Mouse (Mus musculus) lung, embryonic 14.5 days (tissue): ENCODE measurements around the gene Sphk1. TPM values are rescaled to one million over a fixed set of nuclear protein-coding genes. Genes with fewer than 3 reads are reported as not detected.

Experiments used
- ATAC-seq: fragments of 200-750 bp; cut with Nextera tagmentation; 2 replicates; pipeline ENCODE4 v1.8.0; 2017; ENCODE audit warnings: mild to moderate bottlenecking, moderate TSS enrichment, moderate library complexity; ENCODE audit not compliant: insufficient read depth
- DNase-seq: peaks from one replicate; pipeline ENCODE4 v3.0.0-alpha.2; 2015
- H3K27ac ChIP-seq: fragments of 300-500 bp; sonication (generic); 2 replicates; pipeline ENCODE4 v1.5.1; 2014; ENCODE audit warnings: low read depth, mild to moderate bottlenecking, moderate library complexity
- H3K27me3 ChIP-seq: fragments of 300-500 bp; sonication (generic); 2 replicates; pipeline ENCODE4 v1.6.1; 2014; ENCODE audit warnings: low read length, control low read depth; ENCODE audit not compliant: insufficient read depth
- H3K36me3 ChIP-seq: fragments of 300-500 bp; sonication (generic); 2 replicates; pipeline ENCODE4 v1.6.1; 2014; ENCODE audit warnings: control low read depth; ENCODE audit not compliant: insufficient read depth
- H3K4me1 ChIP-seq: fragments of 300-500 bp; sonication (generic); 2 replicates; pipeline ENCODE4 v1.6.1; 2014; ENCODE audit warnings: antibody characterized with exemption, control low read depth; ENCODE audit not compliant: insufficient read depth
- H3K4me2 ChIP-seq: fragments of 300-500 bp; sonication (generic); 2 replicates; pipeline ENCODE4 v1.6.1; 2014; ENCODE audit warnings: mild to moderate bottlenecking
- H3K4me3 ChIP-seq: fragments of 300-500 bp; sonication (generic); 2 replicates; pipeline ENCODE4 v1.5.1; 2014; ENCODE audit warnings: low read depth, low read length
- H3K9ac ChIP-seq: fragments of 300-500 bp; sonication (generic); 2 replicates; pipeline ENCODE4 v1.6.1; 2014
- H3K9me3 ChIP-seq: fragments of 300-500 bp; sonication (generic); 2 replicates; pipeline ENCODE4 v1.6.1; 2016; ENCODE audit warnings: low read depth, low read length, control low read depth
- CTCF ChIP-seq: IDR thresholded peaks from 2 replicates; pipeline ENCODE4 v1.5.1; 2016; ENCODE audit warnings: antibody characterized with exemption, low read depth
- WGBS: fragments of 180-500 bp; shearing (Covaris S2); extraction: QIAGEN DNeasy Blood & Tissue Kit; methylation state at CpG from one replicate; pipeline ENCODE4 v1.1.7; 2014; 5-methylcytosine and 5-hydroxymethylcytosine counted together
- polyA plus RNA-seq: library from polyadenylated mRNA; unstranded; fragments of >200 nt; fragmentation: Nextera tagmentation; extraction: Ambion mirVana; gene quantifications from 2 replicates; pipeline ENCODE4 v1.2.1, GENCODE M21; 2014

Sphk1 gene
- polyA plus RNA-seq, 1 experiment from 2014 or later = 4.0 TPM

GRCm38 (mm10) chr11:116522046-116522445 lies 8.7 kb upstream of the Sphk1 start:
- no peak overlapping the region for H3K27ac ChIP-seq
- WGBS = 78% methylated on average over 3 of the region's 3 CpGs
- H3K36me3 ChIP-seq = no peaks in the 10 kb centered on the region
- H3K4me2 ChIP-seq = no peak overlapping the region
- H3K4me1 ChIP-seq = peaks cover 6% of the 10 kb centered on the region; the same call in 1 of the 2 replicates
- TF ChIP-seq CTCF = no peak
- H3K9ac ChIP-seq = no peak overlapping the region
- no peaks in the 10 kb centered on the region for H3K9me3 ChIP-seq
- DNase-seq (no peak), ATAC-seq (no peak)
- no peaks in the 10 kb centered on the region for H3K27me3 ChIP-seq
- H3K4me3 ChIP-seq = no peak overlapping the region

DNA sequence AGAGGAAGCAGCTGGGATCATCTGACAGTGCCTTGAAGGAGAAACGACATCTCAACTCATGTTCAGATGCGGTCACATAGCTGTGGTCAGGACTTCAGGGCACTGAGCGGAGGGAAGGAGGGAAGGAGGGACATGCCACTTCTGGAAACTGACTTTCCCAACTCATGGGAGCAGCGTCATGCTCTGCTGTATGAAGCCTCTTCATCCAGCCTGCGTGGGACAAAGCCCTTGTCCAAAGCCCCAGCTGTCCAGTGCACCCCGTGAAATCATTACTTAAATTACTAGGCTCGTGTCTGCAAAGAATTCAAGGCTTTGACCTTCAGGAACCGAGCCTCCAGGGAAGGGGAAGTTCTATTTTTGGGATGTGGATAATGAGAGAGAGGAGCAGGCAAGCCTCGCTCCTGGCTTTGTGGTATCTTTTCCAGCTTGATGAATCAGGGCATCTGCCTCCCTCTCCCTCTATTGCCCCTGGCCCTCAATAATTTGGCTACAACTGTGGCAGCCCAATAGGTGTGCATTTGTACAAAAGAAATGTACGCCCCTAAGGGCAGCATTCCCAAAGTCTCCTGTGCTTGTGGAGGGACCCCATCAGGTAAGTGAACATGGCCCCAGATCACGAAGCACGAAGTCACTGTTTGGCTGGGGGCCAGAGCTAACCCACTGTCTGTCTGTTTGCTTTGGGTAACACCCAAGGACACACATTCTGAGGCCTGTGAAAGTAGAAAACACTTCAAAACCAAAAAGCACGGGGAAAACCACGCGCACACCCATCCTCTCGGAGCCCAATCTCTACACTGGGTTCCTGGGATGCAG lies 7.6 kb upstream of the Sphk1 start:
- H3K9ac ChIP-seq = no peak overlapping the region
- H3K36me3 ChIP-seq = no peaks in the 10 kb centered on the region
- peak overlapping the region; percentile 9; the same call in 1 of the 2 replicates for H3K27ac ChIP-seq
- DNase-seq (no peak), ATAC-seq (0 out of 2 replicates have a peak, but pooled peaks have one; percentile 15)
- H3K4me1 ChIP-seq = peaks cover 6% of the 10 kb centered on the region; the same call in 1 of the 2 replicates
- WGBS = 45% methylated on average over 16 of the region's 16 CpGs
- TF ChIP-seq CTCF = no peak
- no peaks in the 10 kb centered on the region for H3K27me3 ChIP-seq
- no peaks in the 10 kb centered on the region for H3K9me3 ChIP-seq
- H3K4me3 ChIP-seq = no peak overlapping the region
- no peak overlapping the region for H3K4me2 ChIP-seq

GRCm38 (mm10) chr11:116523699-116524189 lies 7.0 kb upstream of the Sphk1 start:
- DNase-seq (peak; percentile 59), ATAC-seq (peak; percentile 16; the same call in 1 of the 2 replicates)
- H3K4me2 ChIP-seq = no peak overlapping the region
- H3K9me3 ChIP-seq = no peaks in the 10 kb centered on the region
- H3K36me3 ChIP-seq = no peaks in the 10 kb centered on the region
- no peak overlapping the region for H3K4me3 ChIP-seq
- no peaks in the 10 kb centered on the region for H3K27me3 ChIP-seq
- no peak for TF ChIP-seq CTCF
- H3K9ac ChIP-seq = no peak overlapping the region
- peaks cover 6% of the 10 kb centered on the region; the same call in 1 of the 2 replicates for H3K4me1 ChIP-seq
- H3K27ac ChIP-seq = peak overlapping the region; percentile 9; the same call in 1 of the 2 replicates
- WGBS = 44% methylated on average over 5 of the region's 5 CpGs

- Histone ChIP-seq H3K4me3 (no peak overlapping the region), H3K9ac (no peak overlapping the region), H3K4me1 (peaks cover 9% of the 10 kb centered on the region), H3K4me2 (no peak overlapping the region), H3K27me3 (peaks cover 38% of the 10 kb centered on the region), H3K36me3 (no peaks in the 10 kb centered on the region), H3K27ac (no peak overlapping the region), H3K9me3 (no peaks in the 10 kb centered on the region)
- 83% methylated on average over 8 of the region's 8 CpGs for WGBS
- ATAC-seq (no peak), DNase-seq (no peak)
- TF ChIP-seq CTCF = no peak
These were observed 1.9 kb upstream of the Sphk1 start for GRCm38 (mm10) chr11:116528636-116529320.

GRCm38 (mm10) chr11:116531371-116532191 lies 856 bp downstream of the Sphk1 start:
- peak overlapping the region; percentile 99 for H3K4me2 ChIP-seq
- peak overlapping the region; percentile 55 for H3K4me3 ChIP-seq
- ATAC-seq (no peak), DNase-seq (peak; percentile 34)
- peaks cover 40% of the 10 kb centered on the region for H3K27me3 ChIP-seq
- 2% methylated on average over 48 of the region's 48 CpGs for WGBS
- H3K27ac ChIP-seq = 0 out of 2 replicates have a peak overlapping the region, but pooled peaks have one; percentile 68
- H3K4me1 ChIP-seq = peaks cover 13% of the 10 kb centered on the region
- no peaks in the 10 kb centered on the region for H3K9me3 ChIP-seq
- no peak for TF ChIP-seq CTCF
- H3K36me3 ChIP-seq = no peaks in the 10 kb centered on the region
- H3K9ac ChIP-seq = peak overlapping the region; percentile 46

- no peak; the same call in 1 of the 2 replicates for ATAC-seq
- Histone ChIP-seq H3K4me2 (peak overlapping the region; percentile 99), H3K9me3 (no peaks in the 10 kb centered on the region), H3K4me1 (peaks cover 13% of the 10 kb centered on the region), H3K27me3 (peaks cover 40% of the 10 kb centered on the region), H3K36me3 (0 out of 2 replicates have a peak, but pooled peaks cover 1% of the 10 kb centered on the region), H3K9ac (peak overlapping the region; percentile 58), H3K4me3 (peak overlapping the region; percentile 55), H3K27ac (peak overlapping the region; percentile 36; the same call in 1 of the 2 replicates)
- under 1% methylated on average over 30 of the region's 30 CpGs for WGBS
- TF ChIP-seq CTCF = no peak
- DNase-seq = peak; percentile 57
These were observed 1.6 kb downstream of the Sphk1 start for GRCm38 (mm10) chr11:116532262-116532809.
